Mouse (Mus musculus): ENCODE measurements around the gene Srrm4. TPM values are rescaled to one million over a fixed set of nuclear protein-coding genes. Genes with fewer than 3 reads are reported as not detected.

Srrm4 gene
- polyA plus RNA-seq, 1 experiment from 2014 or later, result 0.27 TPM

- H3K36me3 ChIP-seq, result no peaks in the 10 kb centered on the region
- H3K27me3 ChIP-seq, result no peaks in the 10 kb centered on the region
- H3K27ac ChIP-seq, result no peak overlapping the region
- no peak for ATAC-seq (ENCODE audit: borderline replicate concordance, extremely low read depth, low FRiP score, low TSS enrichment)
- no peak overlapping the region for H3K9ac ChIP-seq
- H3K4me3 ChIP-seq, result no peak overlapping the region
- H3K9me3 ChIP-seq, result no peaks in the 10 kb centered on the region
- no peak overlapping the region for H3K4me2 ChIP-seq
- 72% methylated on average over 15 of the region's 15 CpGs for WGBS
- H3K4me1 ChIP-seq, result no peaks in the 10 kb centered on the region
These were observed 90.3 kb downstream of the Srrm4 start for GRCm38 (mm10) chr5:116501342-116501741.

- no peaks in the 10 kb centered on the region; the same call in 1 of the 2 replicates for H3K27me3 ChIP-seq
- 63% methylated on average over 19 of the region's 19 CpGs for WGBS
- no peak for ATAC-seq (ENCODE audit: borderline replicate concordance, extremely low read depth, low FRiP score, low TSS enrichment)
These were observed 92.6 kb downstream of the Srrm4 start for GRCm38 (mm10) chr5:116498880-116499640.

GRCm38 (mm10) chr5:116497866-116498265 lies 93.8 kb downstream of the Srrm4 start:
- no peak overlapping the region for H3K27ac ChIP-seq
- no peak for ATAC-seq (ENCODE audit: borderline replicate concordance, extremely low read depth, low FRiP score, low TSS enrichment)
- H3K4me3 ChIP-seq, result no peak overlapping the region
- no peak overlapping the region for H3K9ac ChIP-seq
- H3K4me1 ChIP-seq, result no peaks in the 10 kb centered on the region
- H3K27me3 ChIP-seq, result no peaks in the 10 kb centered on the region; the same call in 1 of the 2 replicates
- H3K4me2 ChIP-seq, result no peak overlapping the region
- no peaks in the 10 kb centered on the region for H3K36me3 ChIP-seq
- 85% methylated on average over 5 of the region's 5 CpGs for WGBS
- no peaks in the 10 kb centered on the region for H3K9me3 ChIP-seq

More at GRCm38 (mm10) chr5:116498880-116499640, 92.6 kb downstream of the Srrm4 start:
- Histone ChIP-seq H3K4me1 (no peaks in the 10 kb centered on the region), H3K36me3 (no peaks in the 10 kb centered on the region), H3K27ac (no peak overlapping the region), H3K9me3 (no peaks in the 10 kb centered on the region), H3K9ac (no peak overlapping the region), H3K4me2 (no peak overlapping the region), H3K4me3 (no peak overlapping the region)

DNA sequence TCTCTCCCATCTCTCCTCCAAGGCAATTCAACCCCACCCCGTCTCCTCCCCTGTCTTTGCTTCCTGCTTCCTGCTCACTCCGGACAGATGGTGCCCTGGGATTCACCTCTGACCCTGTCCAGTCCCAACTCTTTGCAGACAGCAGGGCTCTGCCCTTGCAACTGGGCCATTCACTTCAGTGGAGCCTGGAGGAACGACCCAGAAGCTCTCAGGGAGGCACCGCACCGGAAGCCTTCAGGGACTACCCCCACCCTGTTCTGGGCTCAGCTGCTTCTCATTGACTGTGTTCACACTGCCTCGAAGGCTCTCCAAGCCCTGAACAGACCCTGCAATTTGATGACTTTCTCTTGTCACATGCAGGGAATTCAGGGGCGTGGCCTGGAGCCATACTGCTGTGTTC lies 94.4 kb downstream of the Srrm4 start:
- Histone ChIP-seq H3K27ac (no peak overlapping the region), H3K4me1 (no peaks in the 10 kb centered on the region), H3K9me3 (no peaks in the 10 kb centered on the region), H3K4me2 (no peak overlapping the region), H3K36me3 (no peaks in the 10 kb centered on the region), H3K9ac (no peak overlapping the region), H3K4me3 (no peak overlapping the region), H3K27me3 (no peaks in the 10 kb centered on the region; the same call in 1 of the 2 replicates)
- ATAC-seq (ENCODE audit: borderline replicate concordance, extremely low read depth, low FRiP score, low TSS enrichment), result no peak
- 27% methylated on average over 7 of the region's 7 CpGs for WGBS

- H3K9me3 ChIP-seq, result no peaks in the 10 kb centered on the region
- H3K27ac ChIP-seq, result no peak overlapping the region
- no peaks in the 10 kb centered on the region; the same call in 1 of the 2 replicates for H3K27me3 ChIP-seq
- H3K9ac ChIP-seq, result no peak overlapping the region
- WGBS, result 74% methylated on average over 2 of the region's 2 CpGs
- H3K4me2 ChIP-seq, result no peak overlapping the region
- H3K4me1 ChIP-seq, result no peaks in the 10 kb centered on the region
- H3K36me3 ChIP-seq, result no peaks in the 10 kb centered on the region
- H3K4me3 ChIP-seq, result no peak overlapping the region
- no peak for ATAC-seq (ENCODE audit: borderline replicate concordance, extremely low read depth, low FRiP score, low TSS enrichment)
These were observed 94.9 kb downstream of the Srrm4 start for GRCm38 (mm10) chr5:116496717-116497116.

DNA sequence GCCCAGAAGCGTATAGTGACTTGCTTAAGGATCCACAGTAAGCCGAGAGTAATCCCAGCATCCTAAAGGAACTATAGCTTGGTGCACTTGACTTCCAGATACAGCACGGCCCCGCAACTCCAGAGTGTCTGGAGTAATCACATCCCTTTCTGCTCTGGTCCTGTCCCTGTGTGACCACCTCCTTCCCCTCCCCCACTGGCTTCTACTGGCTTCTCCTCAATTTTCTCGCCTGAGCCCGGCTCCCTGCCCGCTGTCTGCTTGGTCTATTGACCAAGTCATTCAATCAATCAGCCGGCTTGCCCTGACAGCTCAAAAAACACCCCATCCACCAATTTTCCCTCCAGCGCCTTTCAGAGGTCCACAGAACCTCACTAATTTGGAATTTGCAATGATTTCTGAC lies 96.2 kb downstream of the Srrm4 start:
- H3K9me3 ChIP-seq, result no peaks in the 10 kb centered on the region
- H3K4me3 ChIP-seq, result no peak overlapping the region
- H3K4me2 ChIP-seq, result no peak overlapping the region
- H3K4me1 ChIP-seq, result no peaks in the 10 kb centered on the region
- WGBS, result 54% methylated on average over 9 of the region's 9 CpGs
- H3K27ac ChIP-seq, result no peak overlapping the region
- no peaks in the 10 kb centered on the region; the same call in 1 of the 2 replicates for H3K27me3 ChIP-seq
- no peak for ATAC-seq (ENCODE audit: borderline replicate concordance, extremely low read depth, low FRiP score, low TSS enrichment)
- no peak overlapping the region for H3K9ac ChIP-seq
- no peaks in the 10 kb centered on the region for H3K36me3 ChIP-seq

GRCm38 (mm10) chr5:116494377-116494776 lies 97.2 kb downstream of the Srrm4 start:
- Histone ChIP-seq H3K9me3 (no peaks in the 10 kb centered on the region), H3K27ac (no peak overlapping the region), H3K36me3 (no peaks in the 10 kb centered on the region), H3K27me3 (no peaks in the 10 kb centered on the region; the same call in 1 of the 2 replicates), H3K9ac (no peak overlapping the region), H3K4me2 (no peak overlapping the region), H3K4me3 (no peak overlapping the region), H3K4me1 (no peaks in the 10 kb centered on the region)
- 41% methylated on average over 7 of the region's 7 CpGs for WGBS
- ATAC-seq (ENCODE audit: borderline replicate concordance, extremely low read depth, low FRiP score, low TSS enrichment), result no peak

- no peak for ATAC-seq (ENCODE audit: borderline replicate concordance, extremely low read depth, low FRiP score, low TSS enrichment)
- no peak overlapping the region for H3K9ac ChIP-seq
- no peak overlapping the region for H3K4me3 ChIP-seq
- H3K27me3 ChIP-seq, result no peaks in the 10 kb centered on the region; the same call in 1 of the 2 replicates
- no peaks in the 10 kb centered on the region for H3K9me3 ChIP-seq
- H3K4me1 ChIP-seq, result no peaks in the 10 kb centered on the region
- no peaks in the 10 kb centered on the region for H3K36me3 ChIP-seq
- H3K27ac ChIP-seq, result no peak overlapping the region
- H3K4me2 ChIP-seq, result no peak overlapping the region
- 49% methylated on average over 3 of the region's 3 CpGs for WGBS
These were observed 98.9 kb downstream of the Srrm4 start for GRCm38 (mm10) chr5:116492726-116493125.

- Histone ChIP-seq H3K4me3 (no peak overlapping the region), H3K9ac (no peak overlapping the region), H3K4me2 (no peak overlapping the region), H3K4me1 (no peaks in the 10 kb centered on the region), H3K36me3 (no peaks in the 10 kb centered on the region), H3K27ac (no peak overlapping the region), H3K9me3 (no peaks in the 10 kb centered on the region), H3K27me3 (no peaks in the 10 kb centered on the region; the same call in 1 of the 2 replicates)
- ATAC-seq (ENCODE audit: borderline replicate concordance, extremely low read depth, low FRiP score, low TSS enrichment), result no peak
- 44% methylated on average over 12 of the region's 12 CpGs for WGBS
These were observed 99.7 kb downstream of the Srrm4 start for GRCm38 (mm10) chr5:116491794-116492420.

DNA sequence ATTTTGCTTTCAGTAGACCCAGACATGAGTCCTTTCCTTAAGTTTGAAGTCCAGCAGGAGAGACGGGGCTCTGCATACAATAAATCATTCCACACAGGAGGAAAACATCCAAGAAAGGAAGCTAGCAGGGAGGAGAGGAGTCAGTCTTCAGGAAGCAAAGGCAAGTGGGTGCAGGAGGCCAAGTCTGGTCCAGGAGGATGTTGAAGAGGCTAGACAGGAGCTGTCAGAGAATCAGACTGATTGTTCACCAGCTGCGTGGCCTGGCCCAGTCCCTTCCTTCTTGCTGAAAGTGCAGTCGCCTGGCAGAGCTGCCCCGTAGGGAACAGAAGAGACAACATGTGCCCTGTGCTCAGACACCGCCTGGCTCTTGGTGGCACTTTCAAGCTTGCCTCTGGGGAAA lies 100.8 kb downstream of the Srrm4 start:
- H3K4me3 ChIP-seq, result no peak overlapping the region
- 54% methylated on average over 5 of the region's 5 CpGs for WGBS
- no peak overlapping the region for H3K9ac ChIP-seq
- H3K9me3 ChIP-seq, result no peaks in the 10 kb centered on the region
- no peak for ATAC-seq (ENCODE audit: borderline replicate concordance, extremely low read depth, low FRiP score, low TSS enrichment)
- no peak overlapping the region for H3K27ac ChIP-seq
- H3K36me3 ChIP-seq, result no peaks in the 10 kb centered on the region
- no peaks in the 10 kb centered on the region for H3K4me1 ChIP-seq
- H3K4me2 ChIP-seq, result no peak overlapping the region
- no peaks in the 10 kb centered on the region; the same call in 1 of the 2 replicates for H3K27me3 ChIP-seq

- H3K9ac ChIP-seq, result no peak overlapping the region
- no peaks in the 10 kb centered on the region for H3K36me3 ChIP-seq
- H3K9me3 ChIP-seq, result no peaks in the 10 kb centered on the region
- no peaks in the 10 kb centered on the region for H3K27me3 ChIP-seq
- peaks cover 8% of the 10 kb centered on the region for H3K4me1 ChIP-seq
- no peak overlapping the region for H3K4me2 ChIP-seq
- 44% methylated on average over 8 of the region's 8 CpGs for WGBS
- ATAC-seq (ENCODE audit: borderline replicate concordance, extremely low read depth, low FRiP score, low TSS enrichment), result peak; percentile 37; the same call in 1 of the 2 replicates
- no peak overlapping the region for H3K27ac ChIP-seq
- no peak overlapping the region for H3K4me3 ChIP-seq
These were observed 102.0 kb downstream of the Srrm4 start for GRCm38 (mm10) chr5:116489621-116490020.

DNA sequence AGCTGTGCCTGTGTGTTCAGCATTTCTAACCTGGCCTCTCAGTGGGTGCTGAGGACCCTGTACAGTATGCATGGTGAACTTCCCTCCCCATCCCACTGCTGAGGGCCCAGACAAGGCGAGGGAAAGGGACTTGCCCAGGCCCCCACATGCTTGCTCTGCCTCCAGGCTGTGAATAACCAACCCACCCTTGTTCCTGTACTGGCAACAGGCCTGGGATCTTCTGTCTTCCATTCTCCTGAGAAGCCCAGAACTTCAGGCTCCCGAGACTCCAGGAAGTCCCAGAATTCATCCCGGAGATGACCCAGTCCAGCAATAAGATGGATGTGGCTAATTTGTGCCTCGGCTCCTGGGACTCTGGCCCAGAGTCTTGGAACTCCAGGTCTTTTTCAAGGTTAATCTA lies 105.5 kb downstream of the Srrm4 start:
- H3K9ac ChIP-seq, result no peak overlapping the region
- no peaks in the 10 kb centered on the region for H3K9me3 ChIP-seq
- H3K4me1 ChIP-seq, result peaks cover 12% of the 10 kb centered on the region
- no peak overlapping the region for H3K4me3 ChIP-seq
- no peak overlapping the region for H3K27ac ChIP-seq
- no peak for ATAC-seq (ENCODE audit: borderline replicate concordance, extremely low read depth, low FRiP score, low TSS enrichment)
- WGBS, result 43% methylated on average over 4 of the region's 4 CpGs
- H3K36me3 ChIP-seq, result no peaks in the 10 kb centered on the region
- no peaks in the 10 kb centered on the region for H3K27me3 ChIP-seq
- H3K4me2 ChIP-seq, result no peak overlapping the region
